Mouse (Mus musculus): Measurements from ENCODE around the gene Hbp1. TPM values are rescaled to one million over a fixed set of nuclear protein-coding genes. Genes with fewer than 3 reads are reported as not detected.

Gene Hbp1
- polyA plus RNA-seq, 1 experiment from 2014 or later, result 146 TPM

DNA sequence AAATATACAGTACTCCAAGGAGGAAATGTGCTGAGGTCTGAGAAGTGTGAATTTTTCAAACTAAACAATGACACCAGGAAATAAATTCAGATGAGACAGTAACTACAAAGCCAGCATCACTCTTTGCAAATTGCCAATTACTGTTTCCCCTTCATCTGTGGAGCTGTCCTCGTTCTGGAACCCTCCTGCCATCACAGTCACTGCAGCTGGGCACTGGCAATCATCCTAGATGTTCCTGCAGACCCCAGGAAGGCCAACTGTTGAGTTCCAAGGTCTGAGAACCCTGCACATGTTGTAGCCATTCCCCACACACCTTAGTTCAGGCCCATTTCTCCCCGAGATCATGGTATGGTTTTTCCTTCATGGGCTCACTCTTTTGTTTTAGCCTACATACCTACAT is 33.9 kb upstream of the Hbp1 start:
- ATAC-seq (ENCODE audit: low read depth), result no peak

DNA sequence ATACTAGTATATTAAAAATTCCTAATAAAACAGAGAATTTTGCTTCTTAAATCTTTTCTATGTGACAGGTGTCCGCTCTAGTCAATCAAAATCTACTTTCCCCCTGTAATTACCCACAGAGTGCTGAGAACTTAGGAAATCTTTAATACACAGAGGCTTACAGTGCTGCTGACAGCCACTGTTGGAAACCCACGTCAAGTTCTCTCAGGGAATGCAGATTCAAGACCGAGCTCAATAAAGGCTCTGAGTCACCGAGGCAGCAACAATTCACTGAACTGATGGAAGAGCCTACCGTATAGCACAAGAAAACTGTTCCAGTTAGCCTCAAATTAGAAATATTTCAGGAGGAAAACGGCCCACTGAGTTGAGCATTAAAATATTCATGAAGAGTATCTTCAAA is 33.4 kb upstream of the Hbp1 start:
- no peaks in the 10 kb centered on the region for H3K27me3 ChIP-seq (ENCODE audit: control insufficient read depth, insufficient read depth, low read depth, low read length)
- H3K9ac ChIP-seq (ENCODE audit: low read length), result no peak overlapping the region
- H3K36me3 ChIP-seq (ENCODE audit: control insufficient read depth, insufficient read depth, low read length), result no peaks in the 10 kb centered on the region
- no peak overlapping the region for H3K4me3 ChIP-seq (ENCODE audit: low read length)
- H3K9me3 ChIP-seq (ENCODE audit: control insufficient read depth, low read length), result no peaks in the 10 kb centered on the region
- no peak for ATAC-seq (ENCODE audit: low read depth)
- H3K4me2 ChIP-seq (ENCODE audit: low read depth, low read length), result no peak overlapping the region
- no peak overlapping the region for H3K27ac ChIP-seq (ENCODE audit: low read length)
- H3K4me1 ChIP-seq (replicated peaks; ENCODE audit: control insufficient read depth, insufficient read depth, low read length), result no peaks in the 10 kb centered on the region
- WGBS, result 77% methylated on average over 6 of the region's 6 CpGs

More for the DNA sequence above, 33.9 kb upstream of the Hbp1 start:
- no peak overlapping the region for H3K9ac ChIP-seq (ENCODE audit: low read length)
- no peak overlapping the region for H3K4me2 ChIP-seq (ENCODE audit: low read depth, low read length)
- no peaks in the 10 kb centered on the region for H3K9me3 ChIP-seq (ENCODE audit: control insufficient read depth, low read length)
- no peaks in the 10 kb centered on the region for H3K4me1 ChIP-seq (replicated peaks; ENCODE audit: control insufficient read depth, insufficient read depth, low read length)
- H3K27me3 ChIP-seq (ENCODE audit: control insufficient read depth, insufficient read depth, low read depth, low read length), result no peaks in the 10 kb centered on the region
- 53% methylated on average over 2 of the region's 2 CpGs for WGBS
- no peaks in the 10 kb centered on the region for H3K36me3 ChIP-seq (ENCODE audit: control insufficient read depth, insufficient read depth, low read length)
- no peak overlapping the region for H3K27ac ChIP-seq (ENCODE audit: low read length)
- no peak overlapping the region for H3K4me3 ChIP-seq (ENCODE audit: low read length)

DNA sequence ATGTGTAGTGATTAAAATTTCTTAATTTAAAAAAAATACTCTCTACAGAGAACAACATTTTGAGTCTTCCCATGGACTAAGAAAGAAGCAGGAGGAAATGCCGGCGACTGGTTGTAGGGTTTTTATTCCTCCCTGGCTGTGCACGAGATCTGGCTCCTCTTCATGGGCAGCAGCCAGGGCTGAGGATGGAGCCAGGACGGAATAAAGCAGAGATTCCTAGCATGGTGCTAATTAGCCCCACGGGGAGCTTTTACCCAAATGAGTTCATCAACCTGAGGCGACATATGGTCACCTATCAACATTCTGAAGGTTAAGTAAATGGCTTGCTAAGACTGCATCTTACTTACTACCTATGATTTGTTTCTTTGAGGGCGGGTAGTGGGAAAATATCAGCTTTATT is 32.9 kb upstream of the Hbp1 start:
- H3K27ac ChIP-seq (ENCODE audit: low read length), result no peak overlapping the region
- no peak overlapping the region for H3K4me2 ChIP-seq (ENCODE audit: low read depth, low read length)
- no peak overlapping the region for H3K9ac ChIP-seq (ENCODE audit: low read length)
- no peak for ATAC-seq (ENCODE audit: low read depth)
- no peaks in the 10 kb centered on the region for H3K36me3 ChIP-seq (ENCODE audit: control insufficient read depth, insufficient read depth, low read length)
- no peaks in the 10 kb centered on the region for H3K4me1 ChIP-seq (replicated peaks; ENCODE audit: control insufficient read depth, insufficient read depth, low read length)
- WGBS, result 71% methylated on average over 7 of the region's 7 CpGs
- no peaks in the 10 kb centered on the region for H3K27me3 ChIP-seq (ENCODE audit: control insufficient read depth, insufficient read depth, low read depth, low read length)
- H3K9me3 ChIP-seq (ENCODE audit: control insufficient read depth, low read length), result no peaks in the 10 kb centered on the region
- H3K4me3 ChIP-seq (ENCODE audit: low read length), result no peak overlapping the region

DNA sequence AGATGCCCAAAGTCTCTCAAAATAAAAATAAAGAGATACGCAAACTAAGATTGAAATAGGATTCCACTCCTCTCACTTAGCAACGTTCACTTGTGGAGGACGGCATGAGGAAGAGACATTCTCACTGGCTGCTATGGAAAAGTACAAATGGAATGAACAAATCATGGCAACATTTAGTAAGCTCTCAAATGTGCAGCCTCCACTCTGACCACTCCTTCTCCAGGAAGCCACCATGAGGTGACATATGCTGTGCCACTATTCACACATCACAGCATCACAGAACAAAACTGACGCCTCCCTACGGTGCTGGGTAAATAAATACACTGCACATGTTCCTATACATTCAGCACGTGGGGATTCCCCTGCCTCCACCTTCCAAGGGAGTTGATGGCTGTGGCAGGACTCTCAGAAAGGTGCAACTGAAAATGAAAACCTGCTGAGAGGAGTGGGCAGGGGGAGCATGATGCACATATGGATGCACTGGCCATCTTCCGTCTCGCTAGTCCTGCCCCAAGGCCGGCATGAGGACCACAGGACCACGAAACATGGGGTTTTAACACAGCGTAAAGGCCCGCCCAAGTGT is 27.4 kb upstream of the Hbp1 start:
- ATAC-seq (ENCODE audit: low read depth), result no peak
- WGBS, result 68% methylated on average over 12 of the region's 12 CpGs
- Histone ChIP-seq H3K4me2 (ENCODE audit: low read depth, low read length) (no peak overlapping the region), H3K4me1 (replicated peaks; ENCODE audit: control insufficient read depth, insufficient read depth, low read length) (no peaks in the 10 kb centered on the region), H3K4me3 (ENCODE audit: low read length) (no peak overlapping the region), H3K9me3 (ENCODE audit: control insufficient read depth, low read length) (no peaks in the 10 kb centered on the region), H3K27ac (ENCODE audit: low read length) (no peak overlapping the region), H3K27me3 (ENCODE audit: control insufficient read depth, insufficient read depth, low read depth, low read length) (no peaks in the 10 kb centered on the region), H3K36me3 (ENCODE audit: control insufficient read depth, insufficient read depth, low read length) (no peaks in the 10 kb centered on the region), H3K9ac (ENCODE audit: low read length) (no peak overlapping the region)

DNA sequence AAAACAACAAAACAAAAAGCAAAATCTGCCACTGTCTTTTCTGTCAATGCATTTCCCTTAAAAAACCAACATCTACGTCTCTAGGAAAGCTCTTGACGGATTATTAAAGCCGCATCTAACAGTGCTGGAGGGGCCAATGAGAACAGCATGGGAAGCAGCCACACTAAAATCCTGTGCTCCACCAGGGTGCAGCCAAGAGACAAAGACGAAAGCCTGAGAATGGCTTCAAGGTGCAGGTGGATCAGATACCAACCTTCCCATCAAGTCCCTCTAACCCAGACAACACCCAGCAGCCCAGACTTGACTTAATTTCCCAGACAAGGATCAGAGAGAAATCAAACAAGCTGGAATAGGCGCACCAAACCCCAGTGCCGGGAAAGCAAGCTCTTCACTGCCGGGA is 26.2 kb upstream of the Hbp1 start:
- no peak overlapping the region for H3K4me2 ChIP-seq (ENCODE audit: low read depth, low read length)
- H3K36me3 ChIP-seq (ENCODE audit: control insufficient read depth, insufficient read depth, low read length), result no peaks in the 10 kb centered on the region
- H3K27ac ChIP-seq (ENCODE audit: low read length), result no peak overlapping the region
- H3K4me3 ChIP-seq (ENCODE audit: low read length), result no peak overlapping the region
- no peaks in the 10 kb centered on the region for H3K4me1 ChIP-seq (replicated peaks; ENCODE audit: control insufficient read depth, insufficient read depth, low read length)
- ATAC-seq (ENCODE audit: low read depth), result no peak
- WGBS, result 48% methylated on average over 7 of the region's 7 CpGs
- H3K9me3 ChIP-seq (ENCODE audit: control insufficient read depth, low read length), result no peaks in the 10 kb centered on the region
- H3K9ac ChIP-seq (ENCODE audit: low read length), result no peak overlapping the region
- no peaks in the 10 kb centered on the region for H3K27me3 ChIP-seq (ENCODE audit: control insufficient read depth, insufficient read depth, low read depth, low read length)

DNA sequence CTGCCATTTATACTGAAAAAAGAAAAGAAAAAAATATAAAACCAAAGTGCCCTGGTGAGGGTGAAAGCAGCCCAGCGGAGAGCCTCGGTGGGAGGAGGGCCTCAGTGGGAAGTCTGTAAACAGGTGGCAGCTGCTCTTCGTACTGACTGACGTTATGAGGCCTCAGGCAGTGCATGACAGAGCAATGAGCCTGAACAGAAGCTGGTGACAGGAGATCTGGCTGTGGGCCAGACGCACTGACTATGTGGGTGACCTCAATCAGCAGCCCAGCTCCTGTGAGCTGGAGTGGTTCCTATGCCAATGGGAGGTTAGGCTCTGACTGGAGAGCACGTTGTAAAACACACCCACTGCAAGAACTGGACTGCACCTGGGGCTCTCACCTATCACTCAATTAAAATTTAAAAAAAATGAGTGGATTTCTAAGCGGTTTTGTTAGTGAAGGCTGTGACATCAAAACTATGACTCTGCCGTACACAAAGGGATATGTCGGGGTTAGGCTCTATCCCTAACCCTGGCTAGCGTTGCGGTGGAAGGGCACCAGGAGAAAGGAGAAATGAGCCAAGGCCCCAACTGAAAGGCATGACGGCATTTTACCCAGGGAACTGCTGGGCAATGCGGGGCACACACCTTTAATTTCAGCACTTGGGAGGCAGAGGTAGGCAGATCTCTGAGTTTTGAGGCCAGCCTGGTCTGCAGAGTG is 23.3 kb upstream of the Hbp1 start:
- H3K27ac ChIP-seq (ENCODE audit: low read length), result no peak overlapping the region
- no peaks in the 10 kb centered on the region for H3K36me3 ChIP-seq (ENCODE audit: control insufficient read depth, insufficient read depth, low read length)
- no peaks in the 10 kb centered on the region; the same call in 1 of the 2 replicates for H3K4me1 ChIP-seq (replicated peaks; ENCODE audit: control insufficient read depth, insufficient read depth, low read length)
- H3K9ac ChIP-seq (ENCODE audit: low read length), result no peak overlapping the region
- H3K27me3 ChIP-seq (ENCODE audit: control insufficient read depth, insufficient read depth, low read depth, low read length), result no peaks in the 10 kb centered on the region
- H3K4me2 ChIP-seq (ENCODE audit: low read depth, low read length), result no peak overlapping the region
- ATAC-seq (ENCODE audit: low read depth), result peak; percentile 70; the same call in 1 of the 2 replicates
- 55% methylated on average over 13 of the region's 13 CpGs for WGBS
- H3K4me3 ChIP-seq (ENCODE audit: low read length), result no peak overlapping the region
- no peaks in the 10 kb centered on the region for H3K9me3 ChIP-seq (ENCODE audit: control insufficient read depth, low read length)

DNA sequence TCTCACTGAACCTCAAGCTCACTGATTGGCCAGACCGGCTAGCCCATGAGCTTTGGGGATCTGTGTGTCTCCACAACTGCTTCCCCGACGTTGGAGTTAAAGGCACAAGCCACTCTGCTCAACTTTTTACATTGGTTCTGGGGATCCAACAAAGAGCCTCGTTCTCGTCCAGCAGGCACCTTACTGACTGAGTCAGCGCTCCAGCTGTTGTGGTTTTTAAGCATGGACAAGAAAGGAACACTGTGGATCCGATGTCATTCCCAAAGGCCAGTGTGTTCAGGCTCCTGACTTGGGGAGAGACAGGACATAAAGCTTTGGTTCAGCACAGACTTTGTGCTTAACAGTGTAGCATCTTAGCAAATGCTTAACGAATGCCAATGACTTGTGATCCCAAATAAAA is 21.2 kb upstream of the Hbp1 start:
- H3K36me3 ChIP-seq (ENCODE audit: control insufficient read depth, insufficient read depth, low read length), result no peaks in the 10 kb centered on the region
- H3K4me2 ChIP-seq (ENCODE audit: low read depth, low read length), result no peak overlapping the region
- peaks cover 4% of the 10 kb centered on the region for H3K4me1 ChIP-seq (replicated peaks; ENCODE audit: control insufficient read depth, insufficient read depth, low read length)
- WGBS, result 85% methylated on average over 8 of the region's 8 CpGs
- no peak overlapping the region for H3K9ac ChIP-seq (ENCODE audit: low read length)
- H3K4me3 ChIP-seq (ENCODE audit: low read length), result no peak overlapping the region
- no peak overlapping the region for H3K27ac ChIP-seq (ENCODE audit: low read length)
- no peak for ATAC-seq (ENCODE audit: low read depth)
- H3K9me3 ChIP-seq (ENCODE audit: control insufficient read depth, low read length), result no peaks in the 10 kb centered on the region
- no peaks in the 10 kb centered on the region for H3K27me3 ChIP-seq (ENCODE audit: control insufficient read depth, insufficient read depth, low read depth, low read length)

DNA sequence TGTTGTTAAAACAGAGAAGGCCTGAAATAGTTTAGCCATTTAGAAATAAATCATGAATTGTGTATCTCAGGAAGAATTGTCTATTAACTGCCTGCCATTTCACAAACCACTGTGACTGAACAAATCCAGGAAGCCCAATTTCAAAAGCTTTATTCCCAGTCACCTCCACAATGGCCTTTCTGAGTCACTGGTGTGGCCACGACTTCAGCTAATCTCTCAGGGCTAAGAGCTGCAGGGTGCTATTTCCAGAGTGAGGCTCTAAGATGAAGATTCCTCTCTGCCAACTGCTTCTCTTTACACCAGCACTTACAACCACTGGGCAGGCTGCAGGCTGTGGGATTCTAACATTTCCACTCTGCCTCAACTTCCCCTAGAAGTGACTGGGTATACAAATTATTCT is 18.8 kb upstream of the Hbp1 start:
- Histone ChIP-seq H3K4me2 (ENCODE audit: low read depth, low read length) (no peak overlapping the region), H3K4me1 (replicated peaks; ENCODE audit: control insufficient read depth, insufficient read depth, low read length) (peaks cover 4% of the 10 kb centered on the region), H3K9ac (ENCODE audit: low read length) (no peak overlapping the region), H3K27me3 (ENCODE audit: control insufficient read depth, insufficient read depth, low read depth, low read length) (no peaks in the 10 kb centered on the region), H3K27ac (ENCODE audit: low read length) (no peak overlapping the region), H3K36me3 (ENCODE audit: control insufficient read depth, insufficient read depth, low read length) (no peaks in the 10 kb centered on the region), H3K9me3 (ENCODE audit: control insufficient read depth, low read length) (no peaks in the 10 kb centered on the region), H3K4me3 (ENCODE audit: low read length) (no peak overlapping the region)
- 25% methylated on average over 1 of the region's 1 CpGs for WGBS
- ATAC-seq (ENCODE audit: low read depth), result no peak

DNA sequence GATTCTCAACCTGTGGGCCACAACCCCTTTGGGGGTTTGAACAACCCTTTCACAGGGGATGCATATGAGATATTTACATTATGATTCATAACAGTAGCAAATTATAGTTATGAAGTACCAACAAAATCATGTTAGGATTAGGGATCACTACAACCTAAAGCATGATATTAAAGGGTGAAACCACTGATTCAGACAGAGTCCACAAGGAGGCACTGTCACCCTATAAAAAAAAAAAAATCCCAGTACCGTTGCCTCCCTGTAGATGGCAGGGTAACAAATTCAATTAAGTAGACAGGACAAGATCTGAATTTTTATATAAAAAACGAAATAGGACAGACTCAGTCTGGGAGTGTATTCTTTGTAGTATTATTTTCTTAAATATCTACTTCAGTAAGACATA is 17.2 kb upstream of the Hbp1 start:
- Histone ChIP-seq H3K27ac (ENCODE audit: low read length) (no peak overlapping the region), H3K27me3 (ENCODE audit: control insufficient read depth, insufficient read depth, low read depth, low read length) (no peaks in the 10 kb centered on the region), H3K9me3 (ENCODE audit: control insufficient read depth, low read length) (no peaks in the 10 kb centered on the region), H3K4me3 (ENCODE audit: low read length) (no peak overlapping the region), H3K9ac (ENCODE audit: low read length) (no peak overlapping the region), H3K4me2 (ENCODE audit: low read depth, low read length) (no peak overlapping the region), H3K4me1 (replicated peaks; ENCODE audit: control insufficient read depth, insufficient read depth, low read length) (peaks cover 4% of the 10 kb centered on the region), H3K36me3 (ENCODE audit: control insufficient read depth, insufficient read depth, low read length) (no peaks in the 10 kb centered on the region)
- WGBS, result 3% methylated on average over 2 of the region's 2 CpGs
- ATAC-seq (ENCODE audit: low read depth), result peak; percentile 49; the same call in 1 of the 2 replicates

Data from lung, embryonic 16.5 days (tissue).